Mouse (Mus musculus) lung, postnatal 0 days (tissue): ENCODE results near the gene Wipf2.
A peak's percentile ranks its signal among the peaks of the same experiment; 100 is the strongest.

Source experiments
- CTCF ChIP-seq: IDR thresholded peaks from 2 replicates; pipeline ENCODE4 v1.5.1; 2016; ENCODE audit warnings: antibody characterized with exemption, mild to moderate bottlenecking
- EP300 ChIP-seq: IDR thresholded peaks from 2 replicates; pipeline ENCODE4 v1.6.1; 2016; ENCODE audit warnings: antibody characterized with exemption, mild to moderate bottlenecking, control low read depth

DNA sequence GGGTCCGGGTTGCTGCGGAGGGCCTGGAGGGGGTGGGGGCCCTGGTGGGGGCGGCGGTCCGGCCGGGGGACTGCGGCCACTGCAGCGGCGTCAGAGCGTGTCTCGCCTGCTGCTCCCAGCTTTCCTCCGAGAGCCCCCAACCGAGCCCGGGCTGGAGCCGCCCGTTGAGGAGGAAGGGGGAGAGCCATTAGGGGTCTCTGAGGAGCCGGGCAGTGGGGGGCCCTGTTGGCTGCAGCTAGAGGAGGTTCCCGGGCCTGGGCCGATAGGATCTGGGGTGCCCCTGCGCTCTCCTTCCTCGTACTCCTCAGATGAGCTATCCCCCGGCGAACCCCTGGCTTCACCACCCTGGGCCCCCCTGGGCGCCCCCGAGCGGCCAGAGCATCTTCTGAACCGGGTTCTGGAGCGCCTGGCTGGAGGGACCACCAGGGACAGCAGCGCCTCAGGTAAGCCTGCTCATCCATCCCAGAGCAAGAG lies 26.2 kb upstream of the Wipf2 start:
- TF ChIP-seq EP300 (no peak), CTCF (0 out of 2 replicates have a peak, but pooled peaks have one; percentile 8)
